Comparison of ENCODE assay signal across 8 mouse cellular contexts in genomic region chr9:115311223-115311520, GRCm38 (mm10). TPM values are rescaled to one million over a fixed set of nuclear protein-coding genes. Genes with fewer than 3 reads are reported as not detected.
DNase-seq lines count a peak whose midpoint lies in the region; TF ChIP-seq lines count a peak whose summit lies in the region.

No protein-coding gene starts in this region.

- no peaks in the 10 kb centered on the region for H3K27me3 ChIP-seq in testis, adult 2 months (ENCODE audit: control insufficient read depth, insufficient read depth, low read length)

- TF ChIP-seq POLR2A in testis, adult 2 months (IDR thresholded peaks at IDR 0.05; ENCODE audit: control insufficient read depth, low read depth, low read length): no peak
- no peak for TF ChIP-seq POLR2A in embryonic fibroblast, embryonic 13.5 days (IDR thresholded peaks at IDR 0.05; ENCODE audit: low read depth, low read length)

- TF ChIP-seq CTCF in testis, adult 2 months (IDR thresholded peaks at IDR 0.05; ENCODE audit: control insufficient read depth, insufficient read depth, insufficient replicate concordance, low read depth, low read length): no peak
- no peak for TF ChIP-seq CTCF in embryonic fibroblast, embryonic 13.5 days (IDR thresholded peaks at IDR 0.05; ENCODE audit: borderline replicate concordance, insufficient read depth, low read length)

- intact Hi-C loops in gastrocnemius, postnatal 36 days (cut with DNase I): no loop called here

- peak overlapping the region; percentile 98; the same call in 1 of the 2 replicates for H3K27ac ChIP-seq in testis, adult 2 months (ENCODE audit: control insufficient read depth, insufficient read depth, low read depth, low read length)
- peak overlapping the region; percentile 86 for H3K27ac ChIP-seq in embryonic fibroblast, embryonic 13.5 days (ENCODE audit: insufficient read depth, low read length)

- H3K4me1 ChIP-seq in testis, adult 2 months (ENCODE audit: control insufficient read depth, insufficient read depth, low read length): peaks cover 6% of the 10 kb centered on the region
- H3K4me1 ChIP-seq in embryonic fibroblast, embryonic 13.5 days (ENCODE audit: control insufficient read depth, insufficient read depth, low read length): peaks cover 4% of the 10 kb centered on the region

- peak overlapping the region; percentile 88 for H3K4me3 ChIP-seq in testis, adult 2 months (ENCODE audit: control insufficient read depth, low read depth, low read length)
- H3K4me3 ChIP-seq in embryonic fibroblast, embryonic 13.5 days (ENCODE audit: insufficient read depth, low read length): peak overlapping the region; percentile 58

- no peaks in the 10 kb centered on the region; the same call in 1 of the 2 replicates for H3K36me3 ChIP-seq in testis, adult 2 months (ENCODE audit: control insufficient read depth, insufficient read depth, low read length)

- no peak for DNase-seq in testis, postnatal 10 days (ENCODE audit: low spot score)
- DNase-seq in kidney, adult 8-10 months: peak; percentile 85 to 92
- DNase-seq in lung, postnatal 25 days (ENCODE audit: low spot score): peak; percentile 34
- no peak for DNase-seq in gastrocnemius, postnatal 36 days
- DNase-seq in ovary, adult 18-20 months (ENCODE audit: low spot score): no peak
- no peak for DNase-seq in right cerebral cortex, postnatal 36 days (ENCODE audit: low spot score in 2 of 2)

RNA-seq across cellular contexts. Expression of gene Stt3b, which starts 1.0 kb away (rescaled TPM):
- polyA plus RNA-seq in testis, adult 2 months (2012; rRNA removed): 256 and 270 TPM in 2 replicates
- 124 and 136 TPM in 2 replicates for polyA plus RNA-seq in embryonic fibroblast, embryonic 13.5 days (2011; ENCODE audit: insufficient read length, low read depth, missing spikeins)
- 10 to 100 TPM; 67.9 to 78.6 TPM for total RNA-seq in gastrocnemius, postnatal 36 days (2021)

Comparison
In these comparisons a context has a peak if more than half of its experiments do, and no peak if none do; other contexts are left out.
1. DNase-seq: peak in kidney, adult 8-10 months (2 of 2) and lung, postnatal 25 days (single experiment); none in testis, postnatal 10 days (single experiment), gastrocnemius, postnatal 36 days (0 of 2), ovary, adult 18-20 months (single experiment) and right cerebral cortex, postnatal 36 days (0 of 2).